Mouse (Mus musculus): Measurements from ENCODE around the gene Mast4. TPM values are rescaled to one million over a fixed set of nuclear protein-coding genes. Genes with fewer than 3 reads are reported as not detected.

Mast4 gene
- polyA plus RNA-seq, 1 experiment from 2014 or later, result 19.5 TPM

DNA sequence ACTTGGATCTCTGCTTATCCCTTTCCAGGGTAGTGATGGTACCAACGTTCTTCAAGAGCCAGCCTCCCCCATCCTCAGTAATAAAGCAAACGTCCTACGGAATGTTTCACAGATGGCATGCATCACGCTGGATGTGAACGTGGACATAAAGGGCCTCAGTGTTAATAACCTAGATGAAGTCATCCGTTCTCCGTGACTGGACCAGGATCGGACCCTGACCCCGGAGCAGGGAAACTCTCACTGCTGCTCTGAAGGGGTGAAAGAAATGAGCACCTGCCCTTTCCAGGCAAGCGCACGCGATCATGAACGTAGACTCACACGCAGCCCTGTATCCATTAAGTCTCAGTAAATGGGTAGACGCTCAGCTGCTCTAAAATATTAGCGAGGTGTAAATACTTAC, 6.0 kb downstream of the Mast4 start:
- Histone ChIP-seq H3K4me3 (ENCODE audit: low read depth, low read length) (no peak overlapping the region), H3K9me3 (ENCODE audit: control insufficient read depth, low read length) (no peaks in the 10 kb centered on the region), H3K36me3 (ENCODE audit: control insufficient read depth, insufficient read depth, low read length) (no peaks in the 10 kb centered on the region), H3K27me3 (ENCODE audit: control insufficient read depth, insufficient read depth, low read length) (peaks cover 7% of the 10 kb centered on the region; the same call in 1 of the 2 replicates), H3K27ac (ENCODE audit: low read depth, low read length) (no peak overlapping the region), H3K4me1 (ENCODE audit: control insufficient read depth, insufficient read depth, low read length) (peaks cover 3% of the 10 kb centered on the region; the same call in 1 of the 2 replicates), H3K4me2 (ENCODE audit: low read depth) (no peak overlapping the region), H3K9ac (ENCODE audit: low read length) (no peak overlapping the region)
- ATAC-seq (ENCODE audit: insufficient read depth, low FRiP score, low TSS enrichment), result no peak
- 76% methylated on average over 16 of the region's 16 CpGs for WGBS
- DNase-seq (ENCODE audit: low spot score), result no peak

DNA sequence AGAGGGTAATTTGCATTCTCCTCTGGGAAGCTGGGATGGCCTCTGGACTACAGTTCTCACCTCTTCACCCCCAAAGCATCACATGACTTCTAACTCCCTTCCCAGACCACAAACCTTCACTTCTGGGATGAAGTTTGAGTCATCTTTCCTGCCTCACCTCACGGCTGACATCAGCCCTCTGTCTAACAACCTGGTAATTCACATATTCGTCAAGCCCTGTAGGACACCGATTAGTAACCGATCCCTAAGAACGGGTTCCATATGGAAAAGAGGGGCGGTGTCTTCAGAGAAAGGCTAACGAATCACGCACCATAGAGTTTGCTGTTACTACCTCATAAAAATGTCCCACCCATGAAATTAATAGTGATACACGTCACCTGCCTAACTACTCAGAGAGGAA, 6.5 kb downstream of the Mast4 start:
- Histone ChIP-seq H3K4me2 (ENCODE audit: low read depth) (no peak overlapping the region), H3K9ac (ENCODE audit: low read length) (no peak overlapping the region), H3K27ac (ENCODE audit: low read depth, low read length) (no peak overlapping the region), H3K4me3 (ENCODE audit: low read depth, low read length) (no peak overlapping the region), H3K4me1 (ENCODE audit: control insufficient read depth, insufficient read depth, low read length) (peaks cover 3% of the 10 kb centered on the region; the same call in 1 of the 2 replicates), H3K9me3 (ENCODE audit: control insufficient read depth, low read length) (no peaks in the 10 kb centered on the region), H3K27me3 (ENCODE audit: control insufficient read depth, insufficient read depth, low read length) (peaks cover 4% of the 10 kb centered on the region; the same call in 1 of the 2 replicates), H3K36me3 (ENCODE audit: control insufficient read depth, insufficient read depth, low read length) (no peaks in the 10 kb centered on the region)
- ATAC-seq (ENCODE audit: insufficient read depth, low FRiP score, low TSS enrichment) (no peak), DNase-seq (ENCODE audit: low spot score) (no peak)
- WGBS, result 63% methylated on average over 9 of the region's 9 CpGs

DNA sequence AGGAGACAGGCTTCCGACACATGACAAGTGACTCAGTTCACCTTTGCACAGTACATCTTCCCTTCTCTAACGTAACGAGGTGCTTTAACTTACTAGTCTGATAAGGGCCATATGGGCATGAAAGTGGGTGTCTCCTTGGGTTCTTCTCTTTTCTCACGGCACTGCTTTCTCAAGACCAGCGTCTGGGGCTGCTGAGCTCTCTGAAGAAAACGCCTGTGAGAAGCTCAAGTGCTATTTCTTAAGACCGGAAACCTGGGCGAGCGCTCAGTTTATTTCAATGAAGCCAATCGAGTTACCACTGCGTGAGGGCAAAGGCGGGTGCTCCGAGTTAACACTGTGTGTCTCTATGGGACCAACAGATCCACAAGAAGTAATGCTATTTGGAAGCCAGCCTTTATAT, 8.1 kb downstream of the Mast4 start:
- Histone ChIP-seq H3K27me3 (ENCODE audit: control insufficient read depth, insufficient read depth, low read length) (no peaks in the 10 kb centered on the region), H3K9me3 (ENCODE audit: control insufficient read depth, low read length) (no peaks in the 10 kb centered on the region), H3K36me3 (ENCODE audit: control insufficient read depth, insufficient read depth, low read length) (no peaks in the 10 kb centered on the region), H3K9ac (ENCODE audit: low read length) (no peak overlapping the region), H3K4me1 (ENCODE audit: control insufficient read depth, insufficient read depth, low read length) (no peaks in the 10 kb centered on the region), H3K4me3 (ENCODE audit: low read depth, low read length) (no peak overlapping the region), H3K4me2 (ENCODE audit: low read depth) (no peak overlapping the region), H3K27ac (ENCODE audit: low read depth, low read length) (no peak overlapping the region)
- ATAC-seq (ENCODE audit: insufficient read depth, low FRiP score, low TSS enrichment), result no peak
- no peak for DNase-seq (ENCODE audit: low spot score)
- 88% methylated on average over 13 of the region's 13 CpGs for WGBS

DNA sequence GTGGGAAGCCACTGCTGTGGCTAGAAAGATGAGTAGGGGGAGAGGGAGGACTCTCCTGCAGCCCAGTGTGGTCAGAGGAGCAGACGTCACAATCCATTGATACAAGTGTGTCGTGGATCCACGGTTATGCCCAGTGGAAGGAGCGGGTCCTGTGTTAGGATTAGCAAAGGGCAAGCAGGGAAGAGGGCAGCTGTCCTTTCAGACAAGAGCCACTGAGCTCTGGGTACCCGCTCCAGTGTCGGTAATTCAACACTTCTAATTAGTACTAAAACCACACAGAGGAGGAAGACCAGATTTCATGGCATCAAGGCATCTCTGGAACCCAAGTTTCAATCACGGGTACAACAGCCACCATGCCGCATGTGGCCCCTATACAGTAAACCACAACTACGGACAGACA, 14.4 kb downstream of the Mast4 start:
- H3K4me3 ChIP-seq (ENCODE audit: low read depth, low read length), result no peak overlapping the region
- DNase-seq (ENCODE audit: low spot score) (no peak), ATAC-seq (ENCODE audit: insufficient read depth, low FRiP score, low TSS enrichment) (no peak)
- no peaks in the 10 kb centered on the region for H3K27me3 ChIP-seq (ENCODE audit: control insufficient read depth, insufficient read depth, low read length)
- peaks cover 3% of the 10 kb centered on the region; the same call in 1 of the 2 replicates for H3K4me1 ChIP-seq (ENCODE audit: control insufficient read depth, insufficient read depth, low read length)
- no peaks in the 10 kb centered on the region for H3K9me3 ChIP-seq (ENCODE audit: control insufficient read depth, low read length)
- WGBS, result 82% methylated on average over 9 of the region's 9 CpGs
- H3K4me2 ChIP-seq (ENCODE audit: low read depth), result no peak overlapping the region
- no peak overlapping the region for H3K9ac ChIP-seq (ENCODE audit: low read length)
- no peak overlapping the region for H3K27ac ChIP-seq (ENCODE audit: low read depth, low read length)
- H3K36me3 ChIP-seq (ENCODE audit: control insufficient read depth, insufficient read depth, low read length), result no peaks in the 10 kb centered on the region

DNA sequence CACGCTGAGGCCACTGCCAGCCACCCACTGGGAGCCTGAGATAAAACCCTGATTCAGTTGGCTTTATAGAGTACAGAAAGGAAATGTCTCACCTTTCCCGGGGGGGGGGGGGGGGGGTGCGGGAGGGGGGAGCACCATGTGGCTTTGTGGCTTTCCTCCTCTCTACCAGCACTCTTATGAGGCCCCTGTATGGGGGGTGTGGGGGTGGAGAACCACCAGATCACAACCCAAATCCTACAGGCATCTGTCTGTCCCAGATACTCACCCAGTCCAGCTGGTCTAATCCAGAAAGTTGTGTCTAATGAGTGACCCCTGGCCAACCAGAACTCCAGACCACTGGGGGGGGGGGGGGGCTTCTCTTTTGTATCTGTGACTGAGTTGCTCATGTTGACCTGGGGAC, 15.0 kb downstream of the Mast4 start:
- Histone ChIP-seq H3K4me1 (ENCODE audit: control insufficient read depth, insufficient read depth, low read length) (peaks cover 3% of the 10 kb centered on the region; the same call in 1 of the 2 replicates), H3K4me3 (ENCODE audit: low read depth, low read length) (no peak overlapping the region), H3K27ac (ENCODE audit: low read depth, low read length) (no peak overlapping the region), H3K9me3 (ENCODE audit: control insufficient read depth, low read length) (no peaks in the 10 kb centered on the region), H3K36me3 (ENCODE audit: control insufficient read depth, insufficient read depth, low read length) (no peaks in the 10 kb centered on the region), H3K27me3 (ENCODE audit: control insufficient read depth, insufficient read depth, low read length) (no peaks in the 10 kb centered on the region), H3K9ac (ENCODE audit: low read length) (no peak overlapping the region), H3K4me2 (ENCODE audit: low read depth) (no peak overlapping the region)
- DNase-seq (ENCODE audit: low spot score) (no peak), ATAC-seq (ENCODE audit: insufficient read depth, low FRiP score, low TSS enrichment) (no peak)
- WGBS, result 27% methylated on average over 3 of the region's 3 CpGs

DNA sequence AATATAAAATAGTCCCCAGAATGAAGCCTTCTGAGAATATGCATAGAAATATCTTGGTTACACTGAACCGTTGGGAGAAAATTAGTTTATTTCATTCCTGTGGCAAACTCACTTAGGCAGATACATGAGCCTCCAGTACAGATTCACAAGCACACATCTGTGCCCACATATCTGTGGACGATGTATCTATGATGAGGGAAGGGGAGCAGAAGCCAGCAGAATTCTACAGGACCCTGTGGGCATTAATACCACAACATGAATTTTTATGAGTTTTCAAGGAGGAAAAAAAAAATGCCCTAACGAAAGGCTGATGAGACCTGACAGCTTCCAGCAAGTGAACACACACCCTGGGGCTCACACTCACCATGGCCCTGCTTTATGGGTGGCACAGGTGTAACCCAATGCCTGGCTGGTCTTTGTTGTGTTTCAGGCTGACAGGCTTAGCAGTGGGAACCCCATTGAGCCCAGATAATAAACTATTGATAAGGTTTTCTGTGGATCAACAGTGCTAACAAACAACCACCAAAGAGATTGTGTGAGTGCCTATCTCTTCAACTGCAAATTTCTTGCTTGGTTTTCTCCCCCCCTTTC, 17.4 kb downstream of the Mast4 start:
- Histone ChIP-seq H3K4me2 (ENCODE audit: low read depth) (no peak overlapping the region), H3K9ac (ENCODE audit: low read length) (no peak overlapping the region), H3K9me3 (ENCODE audit: control insufficient read depth, low read length) (no peaks in the 10 kb centered on the region), H3K36me3 (ENCODE audit: control insufficient read depth, insufficient read depth, low read length) (no peaks in the 10 kb centered on the region), H3K27ac (ENCODE audit: low read depth, low read length) (no peak overlapping the region), H3K4me3 (ENCODE audit: low read depth, low read length) (no peak overlapping the region), H3K27me3 (ENCODE audit: control insufficient read depth, insufficient read depth, low read length) (no peaks in the 10 kb centered on the region), H3K4me1 (ENCODE audit: control insufficient read depth, insufficient read depth, low read length) (peaks cover 3% of the 10 kb centered on the region; the same call in 1 of the 2 replicates)
- 61% methylated on average over 3 of the region's 3 CpGs for WGBS
- ATAC-seq (ENCODE audit: insufficient read depth, low FRiP score, low TSS enrichment), result no peak
- no peak for DNase-seq (ENCODE audit: low spot score)

DNA sequence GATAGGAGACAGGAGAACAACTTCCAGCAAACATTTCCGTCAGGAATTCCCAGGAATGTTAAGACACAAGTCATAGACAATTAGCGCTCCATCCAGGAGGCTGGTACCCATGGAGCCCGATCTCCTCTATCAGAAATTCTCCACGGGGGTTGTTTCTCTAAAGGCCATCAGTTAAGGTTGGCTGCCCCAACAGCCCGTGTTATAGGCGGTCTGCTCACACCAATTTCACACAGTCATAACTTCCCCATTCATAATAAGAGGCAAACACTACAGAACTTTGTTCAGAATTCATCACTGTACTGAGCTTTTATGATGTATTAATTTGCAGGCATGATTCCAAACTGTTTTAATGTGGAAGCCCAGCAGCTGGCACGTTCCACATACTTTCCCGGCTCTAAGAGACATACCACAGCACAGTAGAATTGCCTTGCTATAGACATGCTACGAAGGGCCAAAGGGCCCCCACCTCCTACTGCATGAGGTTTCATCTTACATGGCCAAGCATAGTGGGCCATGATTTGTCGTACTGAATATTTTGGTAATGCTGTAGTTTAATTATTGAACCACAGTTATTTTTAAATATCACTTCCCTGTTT, 19.1 kb downstream of the Mast4 start:
- no peak for DNase-seq (ENCODE audit: low spot score)
- H3K36me3 ChIP-seq (ENCODE audit: control insufficient read depth, insufficient read depth, low read length), result no peaks in the 10 kb centered on the region
- ATAC-seq (ENCODE audit: insufficient read depth, low FRiP score, low TSS enrichment), result no peak
- H3K9me3 ChIP-seq (ENCODE audit: control insufficient read depth, low read length), result no peaks in the 10 kb centered on the region
- WGBS, result 52% methylated on average over 10 of the region's 10 CpGs
- no peaks in the 10 kb centered on the region for H3K27me3 ChIP-seq (ENCODE audit: control insufficient read depth, insufficient read depth, low read length)
- H3K27ac ChIP-seq (ENCODE audit: low read depth, low read length), result no peak overlapping the region
- peaks cover 3% of the 10 kb centered on the region; the same call in 1 of the 2 replicates for H3K4me1 ChIP-seq (ENCODE audit: control insufficient read depth, insufficient read depth, low read length)
- no peak overlapping the region for H3K4me2 ChIP-seq (ENCODE audit: low read depth)
- H3K4me3 ChIP-seq (ENCODE audit: low read depth, low read length), result no peak overlapping the region
- no peak overlapping the region for H3K9ac ChIP-seq (ENCODE audit: low read length)

DNA sequence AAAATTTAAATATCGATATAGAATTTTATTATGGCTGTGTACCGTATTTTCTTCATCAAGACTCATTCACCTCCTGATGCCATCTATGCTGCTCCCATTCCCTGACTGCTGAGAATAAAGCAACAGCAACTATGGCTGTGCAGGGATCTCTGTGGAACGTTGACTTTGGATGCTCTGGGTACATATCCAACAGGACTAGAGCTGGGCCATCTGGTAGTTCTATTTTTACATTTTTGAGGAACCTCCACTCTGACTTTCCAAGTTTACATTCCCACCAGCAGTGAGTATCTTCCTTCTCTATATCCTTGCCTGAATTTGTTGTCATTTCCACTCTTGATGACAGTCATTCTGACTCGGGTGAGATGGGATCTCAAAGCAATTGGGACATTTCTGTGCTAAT, 26.0 kb downstream of the Mast4 start:
- Histone ChIP-seq H3K4me1 (ENCODE audit: control insufficient read depth, insufficient read depth, low read length) (no peaks in the 10 kb centered on the region), H3K4me2 (ENCODE audit: low read depth) (no peak overlapping the region), H3K27ac (ENCODE audit: low read depth, low read length) (no peak overlapping the region), H3K9me3 (ENCODE audit: control insufficient read depth, low read length) (no peaks in the 10 kb centered on the region), H3K4me3 (ENCODE audit: low read depth, low read length) (no peak overlapping the region), H3K9ac (ENCODE audit: low read length) (no peak overlapping the region), H3K36me3 (ENCODE audit: control insufficient read depth, insufficient read depth, low read length) (no peaks in the 10 kb centered on the region), H3K27me3 (ENCODE audit: control insufficient read depth, insufficient read depth, low read length) (no peaks in the 10 kb centered on the region)
- WGBS, result 89% methylated on average over 4 of the region's 4 CpGs
- ATAC-seq (ENCODE audit: insufficient read depth, low FRiP score, low TSS enrichment) (no peak), DNase-seq (ENCODE audit: low spot score) (no peak)

DNA sequence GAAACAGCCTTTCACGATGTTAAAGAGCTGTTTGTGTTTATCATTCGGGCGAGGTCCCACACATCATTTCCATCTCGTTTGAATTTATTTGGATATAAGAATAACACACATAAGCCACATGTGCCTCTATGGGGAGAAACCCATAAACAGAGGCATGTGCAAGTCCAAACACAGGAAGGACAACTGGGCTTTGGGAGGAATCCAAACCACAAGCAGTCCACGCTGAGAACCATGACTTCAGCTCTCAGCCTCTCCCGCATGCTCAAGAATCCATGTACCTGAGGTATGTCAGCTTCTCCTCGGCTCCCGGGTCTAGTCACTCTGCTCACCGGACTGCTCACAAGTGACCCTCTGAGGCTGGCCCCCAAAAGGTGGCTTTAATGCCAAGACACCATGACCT, 30.5 kb downstream of the Mast4 start:
- H3K27me3 ChIP-seq (ENCODE audit: control insufficient read depth, insufficient read depth, low read length), result no peaks in the 10 kb centered on the region
- H3K9ac ChIP-seq (ENCODE audit: low read length), result no peak overlapping the region
- ATAC-seq (ENCODE audit: insufficient read depth, low FRiP score, low TSS enrichment), result no peak
- no peaks in the 10 kb centered on the region for H3K4me1 ChIP-seq (ENCODE audit: control insufficient read depth, insufficient read depth, low read length)
- H3K4me2 ChIP-seq (ENCODE audit: low read depth), result no peak overlapping the region
- no peak for DNase-seq (ENCODE audit: low spot score)
- no peak overlapping the region for H3K27ac ChIP-seq (ENCODE audit: low read depth, low read length)
- H3K4me3 ChIP-seq (ENCODE audit: low read depth, low read length), result no peak overlapping the region
- no peaks in the 10 kb centered on the region for H3K9me3 ChIP-seq (ENCODE audit: control insufficient read depth, low read length)
- no peaks in the 10 kb centered on the region for H3K36me3 ChIP-seq (ENCODE audit: control insufficient read depth, insufficient read depth, low read length)
- 88% methylated on average over 9 of the region's 9 CpGs for WGBS
